Mouse (Mus musculus): ENCODE results near the gene Ap2a1.

DNA sequence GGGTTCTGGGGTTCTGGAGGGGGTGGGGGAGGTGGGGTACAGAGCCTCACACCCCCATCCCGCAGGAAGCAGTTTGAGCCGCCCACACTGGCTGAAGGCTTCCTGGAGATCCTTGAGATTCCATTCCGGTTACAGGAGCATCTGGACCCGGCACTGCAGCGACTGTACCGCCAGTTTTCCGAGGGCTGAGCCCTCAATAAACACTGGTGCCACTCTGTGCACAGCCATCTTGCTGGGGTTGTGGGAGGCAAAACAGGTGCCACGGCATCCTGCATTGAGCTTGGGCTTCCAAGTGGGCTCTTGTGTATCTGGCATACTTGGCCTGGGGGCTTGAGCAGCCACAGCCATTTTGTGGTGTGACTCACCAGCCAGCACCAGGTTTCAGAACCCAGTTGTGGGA is 66.9 kb downstream of the Ap2a1 start:
- no peak for TF ChIP-seq CTCF (IDR thresholded peaks at IDR 0.05; ENCODE audit: borderline replicate concordance, insufficient read depth, low read depth, low read length)
- no peak for TF ChIP-seq POLR2A (IDR thresholded peaks at IDR 0.05; ENCODE audit: borderline replicate concordance, insufficient read depth, low read length)
